Mouse (Mus musculus): ENCODE results near the gene Thbs4.

The Thbs4 gene

GRCm38 (mm10) chr13:92717851-92718665 is 76.6 kb downstream of the Thbs4 start:
- DNase-seq (ENCODE audit: low spot score) = no peak

- DNase-seq (ENCODE audit: low spot score) = no peak
These were observed 82.0 kb downstream of the Thbs4 start for GRCm38 (mm10) chr13:92712619-92713018.

- no peak for DNase-seq (ENCODE audit: low spot score)
These were observed 82.8 kb downstream of the Thbs4 start for GRCm38 (mm10) chr13:92711821-92712220.

- DNase-seq (ENCODE audit: low spot score) = no peak
These were observed 84.3 kb downstream of the Thbs4 start for GRCm38 (mm10) chr13:92710361-92710760.

GRCm38 (mm10) chr13:92709535-92709934 is 85.1 kb downstream of the Thbs4 start:
- DNase-seq (ENCODE audit: low spot score) = no peak

GRCm38 (mm10) chr13:92708466-92708865 is 86.2 kb downstream of the Thbs4 start:
- DNase-seq (ENCODE audit: low spot score) = no peak

GRCm38 (mm10) chr13:92707941-92708340 is 86.7 kb downstream of the Thbs4 start:
- no peak for DNase-seq (ENCODE audit: low spot score)

- DNase-seq (ENCODE audit: low spot score) = no peak
These were observed 88.1 kb downstream of the Thbs4 start for GRCm38 (mm10) chr13:92706342-92707061.

- no peak for DNase-seq (ENCODE audit: low spot score)
These were observed 89.5 kb downstream of the Thbs4 start for GRCm38 (mm10) chr13:92705016-92705535.

- DNase-seq (ENCODE audit: low spot score) = no peak
These were observed 90.4 kb downstream of the Thbs4 start for GRCm38 (mm10) chr13:92704189-92704588.

- DNase-seq (ENCODE audit: low spot score) = peak; percentile 11
These were observed 91.2 kb downstream of the Thbs4 start for GRCm38 (mm10) chr13:92703241-92704027.

GRCm38 (mm10) chr13:92702035-92702434 is 92.6 kb downstream of the Thbs4 start:
- no peak for DNase-seq (ENCODE audit: low spot score)
